Mouse (Mus musculus) limb, embryonic 13.5 days (tissue): ENCODE measurements at regions not wholly inside any gene's neighbourhood (a gene's known extent, or its start where the extent isn't known, plus 50 kb on each side); places are given as distances from the start of the nearest gene placed in this dataset.
A peak's percentile ranks its signal among the peaks of the same experiment; 100 is the strongest.

Source experiments
- ATAC-seq: fragments of 200-750 bp; cut with Nextera tagmentation; 2 replicates; pipeline ENCODE4 v1.8.0; 2017; ENCODE audit warnings: low read depth, moderate number of reproducible peaks, moderate TSS enrichment; ENCODE audit not compliant: low FRiP score
- H3K27ac ChIP-seq: fragments of 300-500 bp; sonication (generic); 2 replicates; pipeline ENCODE4 v1.5.1; 2015; ENCODE audit warnings: inconsistent platforms, mild to moderate bottlenecking, moderate library complexity
- H3K27me3 ChIP-seq: fragments of 300-500 bp; sonication (generic); 2 replicates; pipeline ENCODE4 v1.6.1; 2015; ENCODE audit warnings: mild to moderate bottlenecking, inconsistent platforms
- H3K36me3 ChIP-seq: fragments of 300-500 bp; sonication (generic); 2 replicates; pipeline ENCODE4 v1.6.1; 2015; ENCODE audit warnings: inconsistent platforms, mild to moderate bottlenecking, moderate library complexity
- H3K4me1 ChIP-seq: fragments of 300-500 bp; sonication (generic); 2 replicates; pipeline ENCODE4 v1.6.1; 2015; ENCODE audit warnings: inconsistent platforms
- H3K4me2 ChIP-seq: fragments of 300-500 bp; sonication (generic); replicated peaks from 2 replicates; pipeline ENCODE4 v1.6.1; 2015; ENCODE audit warnings: inconsistent platforms, mild to moderate bottlenecking, moderate library complexity
- H3K4me3 ChIP-seq: fragments of 300-500 bp; sonication (generic); 2 replicates; pipeline ENCODE4 v1.5.1; 2015; ENCODE audit warnings: moderate library complexity, mild to moderate bottlenecking, inconsistent platforms
- H3K9ac ChIP-seq: fragments of 300-500 bp; sonication (generic); 2 replicates; pipeline ENCODE4 v1.6.1; 2015; ENCODE audit warnings: mild to moderate bottlenecking, inconsistent platforms
- H3K9me3 ChIP-seq: fragments of 300-500 bp; sonication (generic); 2 replicates; pipeline ENCODE4 v1.6.1; 2016; ENCODE audit warnings: inconsistent platforms
- WGBS: fragments of 180-500 bp; shearing (Covaris S2); methylation state at CpG from one replicate; pipeline ENCODE4 v1.1.7; 2015; 5-methylcytosine and 5-hydroxymethylcytosine counted together

DNA sequence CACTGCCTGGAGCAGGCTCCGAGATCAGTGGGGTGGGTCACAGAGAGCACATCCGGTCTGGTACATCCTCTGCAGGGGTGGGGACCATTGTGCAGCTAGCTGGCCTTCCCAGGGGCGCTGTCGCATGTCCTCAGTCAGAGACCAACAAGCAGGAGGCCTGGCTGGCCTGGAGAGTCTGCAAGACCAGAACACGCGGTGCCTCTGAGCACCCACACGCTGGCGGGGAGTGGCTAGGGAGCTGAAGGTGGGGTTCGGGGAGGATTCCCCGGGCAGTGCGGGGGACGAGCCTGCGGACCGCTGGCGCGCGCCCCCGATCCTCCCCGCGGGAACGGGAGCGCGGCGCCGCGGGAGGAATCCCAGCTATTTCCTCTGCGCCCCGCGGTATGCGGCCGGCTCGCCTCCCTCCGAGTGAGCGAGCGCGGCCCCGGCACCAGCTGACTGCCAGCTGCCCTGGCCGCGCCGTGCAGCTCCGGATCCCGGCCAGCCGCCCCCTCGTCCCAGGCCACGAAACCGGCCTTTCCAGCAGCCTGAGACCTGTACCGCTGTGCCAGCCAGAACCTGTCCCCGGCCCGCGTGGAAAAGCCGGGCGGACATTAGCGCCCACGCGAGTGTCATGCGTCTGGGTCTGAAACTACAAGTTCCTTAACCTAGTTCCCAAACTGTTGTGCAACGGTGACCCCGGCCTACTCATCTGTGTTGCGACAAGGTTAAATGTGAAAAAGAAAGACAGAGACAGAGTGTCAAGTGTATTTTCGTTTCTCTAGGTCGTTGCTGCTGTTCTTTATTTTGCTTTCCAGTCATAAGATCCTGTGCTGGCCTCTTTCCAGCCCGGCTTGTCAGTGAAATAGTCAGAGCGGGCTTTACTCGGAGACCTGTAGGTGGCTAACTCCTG lies 61.2 kb downstream of the Pkdcc start:
- Histone ChIP-seq H3K4me2 (peak overlapping the region; percentile 91), H3K36me3 (no peaks in the 10 kb centered on the region), H3K9ac (peak overlapping the region; percentile 76), H3K27me3 (peaks cover 26% of the 10 kb centered on the region), H3K4me1 (peaks cover 50% of the 10 kb centered on the region), H3K27ac (peak overlapping the region; percentile 65; the same call in 1 of the 2 replicates), H3K9me3 (no peaks in the 10 kb centered on the region), H3K4me3 (peak overlapping the region; percentile 53)
- peak; percentile 81 for ATAC-seq
- 4% methylated on average over 58 of the region's 64 CpGs for WGBS

GRCm38 (mm10) chr17:83277117-83277947 lies 62.2 kb downstream of the Pkdcc start:
- H3K4me3 ChIP-seq = peak overlapping the region; percentile 15; the same call in 1 of the 2 replicates
- H3K4me1 ChIP-seq = peaks cover 50% of the 10 kb centered on the region
- H3K4me2 ChIP-seq = peak overlapping the region; percentile 91
- 21% methylated on average over 26 of the region's 26 CpGs for WGBS
- peak overlapping the region; percentile 72 for H3K27ac ChIP-seq
- H3K9ac ChIP-seq = peak overlapping the region; percentile 59
- no peaks in the 10 kb centered on the region for H3K36me3 ChIP-seq
- H3K27me3 ChIP-seq = peaks cover 23% of the 10 kb centered on the region
- H3K9me3 ChIP-seq = no peaks in the 10 kb centered on the region
- ATAC-seq = peak; percentile 34; the same call in 1 of the 2 replicates

- Histone ChIP-seq H3K4me1 (peaks cover 44% of the 10 kb centered on the region), H3K27ac (peak overlapping the region; percentile 72), H3K9ac (peak overlapping the region; percentile 59; the same call in 1 of the 2 replicates), H3K4me3 (peak overlapping the region; percentile 15; the same call in 1 of the 2 replicates), H3K27me3 (peaks cover 15% of the 10 kb centered on the region), H3K36me3 (no peaks in the 10 kb centered on the region), H3K9me3 (no peaks in the 10 kb centered on the region), H3K4me2 (peak overlapping the region; percentile 91)
- ATAC-seq = no peak
- WGBS = 69% methylated on average over 14 of the region's 14 CpGs
Observed at GRCm38 (mm10) chr17:83277948-83278924, 63.1 kb downstream of the Pkdcc start.

GRCm38 (mm10) chr17:83283328-83283727 lies 67.4 kb upstream of the Eml4 start:
- WGBS = 82% methylated on average over 3 of the region's 3 CpGs
- H3K9ac ChIP-seq = no peak overlapping the region
- no peaks in the 10 kb centered on the region for H3K27me3 ChIP-seq

DNA sequence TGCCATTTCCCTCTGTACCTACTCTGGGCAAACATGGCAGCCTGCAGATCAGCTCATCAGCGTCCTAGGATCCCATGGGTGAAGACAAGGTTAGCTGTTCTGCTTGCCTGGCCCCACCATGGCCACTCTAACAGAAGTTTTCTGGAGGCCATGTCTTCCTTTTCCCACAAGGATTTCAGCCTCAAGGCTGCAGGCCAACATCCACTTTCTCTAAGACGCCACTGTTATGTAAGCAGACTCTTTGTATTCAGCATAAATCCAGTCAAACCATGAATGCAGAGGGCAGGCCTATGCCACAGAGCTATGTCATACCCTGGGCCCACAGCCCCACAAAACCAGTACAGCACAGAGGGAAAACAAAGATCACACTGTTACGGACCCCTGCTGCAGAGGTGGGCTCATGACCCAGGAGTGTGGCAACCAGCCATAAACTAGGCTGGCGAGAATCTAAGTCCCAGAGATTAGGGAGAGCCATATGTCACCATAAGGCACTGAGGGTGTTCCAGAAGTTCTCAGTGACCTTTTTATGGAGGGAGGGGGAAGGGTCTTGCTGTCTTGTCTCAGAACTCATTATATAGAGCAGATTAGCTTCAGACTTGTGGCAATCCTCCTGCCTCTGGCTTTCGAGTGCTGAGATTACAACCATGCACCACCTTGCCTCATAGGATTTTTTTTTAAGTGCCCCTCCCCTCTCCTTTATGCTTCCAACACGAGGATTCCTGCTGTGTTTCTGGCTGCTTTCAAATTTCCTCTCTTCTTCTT lies 63.2 kb upstream of the Eml4 start:
- peaks cover 13% of the 10 kb centered on the region for H3K4me1 ChIP-seq
- no peak overlapping the region for H3K4me3 ChIP-seq
- no peaks in the 10 kb centered on the region for H3K9me3 ChIP-seq
- H3K9ac ChIP-seq = no peak overlapping the region
- peak overlapping the region; percentile 45 for H3K27ac ChIP-seq
- peak; percentile 75 for ATAC-seq
- 35% methylated on average over 6 of the region's 6 CpGs for WGBS
- no peaks in the 10 kb centered on the region for H3K27me3 ChIP-seq
- peak overlapping the region; percentile 29 for H3K4me2 ChIP-seq
- H3K36me3 ChIP-seq = no peaks in the 10 kb centered on the region

More at GRCm38 (mm10) chr17:83283328-83283727, 67.4 kb upstream of the Eml4 start:
- Histone ChIP-seq H3K36me3 (no peaks in the 10 kb centered on the region), H3K4me3 (no peak overlapping the region), H3K27ac (no peak overlapping the region), H3K9me3 (no peaks in the 10 kb centered on the region), H3K4me2 (no peak overlapping the region), H3K4me1 (peaks cover 18% of the 10 kb centered on the region)
- no peak for ATAC-seq

GRCm38 (mm10) chr17:83288143-83288492 lies 62.6 kb upstream of the Eml4 start:
- Histone ChIP-seq H3K9me3 (no peaks in the 10 kb centered on the region), H3K27me3 (no peaks in the 10 kb centered on the region), H3K4me2 (peak overlapping the region; percentile 29), H3K4me1 (peaks cover 13% of the 10 kb centered on the region), H3K27ac (peak overlapping the region; percentile 45; the same call in 1 of the 2 replicates), H3K4me3 (no peak overlapping the region), H3K9ac (no peak overlapping the region), H3K36me3 (no peaks in the 10 kb centered on the region)
- WGBS = 9% methylated on average over 7 of the region's 7 CpGs
- peak; percentile 71 for ATAC-seq

DNA sequence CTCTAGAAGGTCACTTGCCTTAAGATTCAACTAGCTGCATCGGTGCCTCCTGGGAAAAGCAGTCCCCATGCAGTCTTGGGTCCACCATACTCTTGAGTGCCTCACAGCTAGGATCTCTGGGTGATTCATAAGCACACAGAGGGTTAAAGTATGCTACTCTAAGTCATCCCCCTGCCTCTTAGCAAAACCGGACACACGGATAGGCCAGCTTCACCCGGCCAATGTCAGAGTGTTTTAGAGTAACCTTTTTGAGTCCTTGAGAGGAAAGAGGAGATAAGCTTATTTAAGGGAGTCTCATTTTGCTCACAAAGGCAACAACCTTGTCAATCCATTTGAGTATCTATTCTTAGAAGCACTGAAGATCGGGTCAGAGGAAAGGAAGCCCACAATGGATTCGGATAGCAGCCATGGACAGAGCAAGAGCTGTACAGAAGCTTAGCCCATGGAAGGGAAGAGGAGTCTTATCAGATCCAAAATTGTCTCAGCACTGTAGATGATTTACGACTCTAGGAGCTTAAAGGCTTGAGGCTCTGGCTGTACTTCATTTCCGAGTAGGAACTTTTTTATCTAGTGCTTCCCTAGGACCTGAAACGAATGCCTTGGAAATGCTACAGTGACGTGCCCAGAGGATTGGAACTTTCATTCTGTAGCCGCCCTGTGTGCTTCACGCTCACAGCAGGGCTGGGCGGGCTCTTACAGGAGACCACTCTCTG lies 55.0 kb upstream of the Eml4 start:
- WGBS = 74% methylated on average over 13 of the region's 13 CpGs
- Histone ChIP-seq H3K4me3 (no peak overlapping the region), H3K27me3 (no peaks in the 10 kb centered on the region), H3K4me2 (no peak overlapping the region), H3K27ac (no peak overlapping the region), H3K9me3 (no peaks in the 10 kb centered on the region), H3K36me3 (no peaks in the 10 kb centered on the region), H3K4me1 (no peaks in the 10 kb centered on the region), H3K9ac (no peak overlapping the region)
- ATAC-seq = no peak

- no peaks in the 10 kb centered on the region for H3K9me3 ChIP-seq
- H3K4me1 ChIP-seq = no peaks in the 10 kb centered on the region
- H3K27me3 ChIP-seq = no peaks in the 10 kb centered on the region
- no peak overlapping the region for H3K4me2 ChIP-seq
- no peak overlapping the region for H3K9ac ChIP-seq
- no peak overlapping the region for H3K4me3 ChIP-seq
- H3K36me3 ChIP-seq = no peaks in the 10 kb centered on the region
- no peak for ATAC-seq
- WGBS = 71% methylated on average over 6 of the region's 6 CpGs
- no peak overlapping the region for H3K27ac ChIP-seq
Observed at GRCm38 (mm10) chr17:83297379-83298121, 53.2 kb upstream of the Eml4 start.
